Mouse (Mus musculus): ENCODE measurements around the gene Acp5. TPM values are rescaled to one million over a fixed set of nuclear protein-coding genes. Genes with fewer than 3 reads are reported as not detected.

Gene Acp5
- total and polyA plus RNA-seq, 3 experiments, result 15.6 to 17.4 TPM; not detected in 1

- 0 out of 2 replicates have a peak, but pooled peaks have one; percentile 36 for TF ChIP-seq MAZ (IDR thresholded peaks at IDR 0.05; ENCODE audit: low read depth, low read length)
These were observed 8.9 kb upstream of the Acp5 start (continued) for GRCm38 (mm10) chr9:22144304-22144965.

- H3K9ac ChIP-seq (ENCODE audit: control insufficient read depth, low read depth, low read length, poor library complexity, severe bottlenecking), result peak overlapping the region; percentile 9
- H3K4me3 ChIP-seq (ENCODE audit: control insufficient read depth in 1 of 2, insufficient read depth in 1 of 2, low read depth in 2 of 2, low read length in 2 of 2), result peak overlapping the region; percentile 28 to 42
- H3K4me1 ChIP-seq (ENCODE audit: control insufficient read depth in 1 of 2, insufficient read depth in 2 of 2, low read length in 2 of 2), result peaks cover 9 to 16% of the 10 kb centered on the region in 2 experiments
- H3K79me2 ChIP-seq (ENCODE audit: control insufficient read depth, insufficient read depth, low read length, poor library complexity), result no peaks in the 10 kb centered on the region
- no peaks in the 10 kb centered on the region for H3K27me3 ChIP-seq (ENCODE audit: control insufficient read depth in 1 of 2, insufficient read depth in 2 of 2, low read length in 2 of 2)
- H3K36me3 ChIP-seq (ENCODE audit: control insufficient read depth in 1 of 2, insufficient read depth in 2 of 2, low read length in 2 of 2), result peaks cover 0 to 15% of the 10 kb centered on the region in 2 experiments; a peak in 2 of 4 replicates
- no peaks in the 10 kb centered on the region for H3K9me3 ChIP-seq (replicated peaks; ENCODE audit: insufficient read depth, low read length)
- DNase-seq (ENCODE audit: low read depth, low spot score), result peak; percentile 99
- H3K27ac ChIP-seq (ENCODE audit: control insufficient read depth, low read depth, low read length), result peak overlapping the region; percentile 42
- TF ChIP-seq MAX (IDR thresholded peaks at IDR 0.05; ENCODE audit: low read length) (no peak; the same call in 1 of the 2 replicates), NRF1 (IDR thresholded peaks at IDR 0.05; ENCODE audit: insufficient read depth, low read depth, low read length, poor library complexity, severe bottlenecking) (0 out of 2 replicates have a peak, but pooled peaks have one; percentile 19), MXI1 (IDR thresholded peaks at IDR 0.05; ENCODE audit: low read depth, low read length) (peak; percentile 82), EP300 (IDR thresholded peaks at IDR 0.05; ENCODE audit: low read depth in 1 of 2, low read length in 2 of 2) (peak in 1 of 2 experiments; percentile 58; a peak in 3 of 4 replicates), BHLHE40 (IDR thresholded peaks at IDR 0.05; ENCODE audit: borderline replicate concordance, low read depth, low read length) (peak; percentile 69), ZMIZ1 (IDR thresholded peaks at IDR 0.05; ENCODE audit: low read depth, low read length) (no peak), SIN3A (IDR thresholded peaks at IDR 0.05; ENCODE audit: low read length) (peak; percentile 93), CTCF (IDR thresholded peaks at IDR 0.05 in 2 of 3, conservative IDR thresholded peaks at IDR 0.05 in 1 of 3; ENCODE audit: control insufficient read depth in 1 of 3, insufficient read depth in 1 of 3, low read depth in 2 of 3, low read length in 3 of 3, poor library complexity in 1 of 3, severe bottlenecking in 1 of 3) (peak; percentile 100; a peak in 5 of 6 replicates), ZNF384 (IDR thresholded peaks at IDR 0.05; ENCODE audit: low read depth, low read length) (peak; percentile 87), USF1 (IDR thresholded peaks at IDR 0.05; ENCODE audit: low read depth, low read length) (0 out of 2 replicates have a peak, but pooled peaks have one; percentile 44), TCF12 (IDR thresholded peaks at IDR 0.05; ENCODE audit: low read depth, low read length) (peak; percentile 56; the same call in 1 of the 2 replicates), POLR2A (IDR thresholded peaks at IDR 0.05; ENCODE audit: control insufficient read depth in 1 of 2, insufficient read depth in 1 of 2, low read depth in 1 of 2, low read length in 2 of 2, poor library complexity in 1 of 2) (no peak), RAD21 (IDR thresholded peaks at IDR 0.05; ENCODE audit: low read depth, low read length) (no peak; the same call in none of the 2 replicates), POLR2AphosphoS5 (IDR thresholded peaks at IDR 0.05; ENCODE audit: borderline replicate concordance, low read depth, low read length) (no peak), E2F4 (IDR thresholded peaks at IDR 0.05; ENCODE audit: borderline replicate concordance, low read depth, low read length) (no peak), ELF1 (IDR thresholded peaks at IDR 0.05; ENCODE audit: low read depth, low read length) (peak; percentile 66; the same call in 1 of the 2 replicates), JUND (IDR thresholded peaks at IDR 0.05; ENCODE audit: low read depth, low read length) (peak; percentile 79; the same call in 1 of the 2 replicates), TBP (IDR thresholded peaks at IDR 0.05; ENCODE audit: low read depth, low read length) (no peak; the same call in 1 of the 2 replicates), MYC (IDR thresholded peaks at IDR 0.05; ENCODE audit: low read depth, low read length) (peak; percentile 87), MEF2A (IDR thresholded peaks at IDR 0.05; ENCODE audit: extremely low read depth, insufficient replicate concordance, low read depth, low read length, poor library complexity, severe bottlenecking) (peak; percentile 64; the same call in 1 of the 2 replicates), MAFK (IDR thresholded peaks at IDR 0.05; ENCODE audit: borderline replicate concordance, low read depth, low read length) (no peak), RCOR1 (IDR thresholded peaks at IDR 0.05; ENCODE audit: low read depth, low read length) (peak; percentile 94), UBTF (IDR thresholded peaks at IDR 0.05; ENCODE audit: borderline replicate concordance, insufficient read depth, low read depth, low read length) (no peak), ZC3H11A (IDR thresholded peaks at IDR 0.05; ENCODE audit: low read depth, low read length) (peak; percentile 100), ZKSCAN1 (IDR thresholded peaks at IDR 0.05; ENCODE audit: low read depth, low read length) (peak; percentile 49; the same call in 1 of the 2 replicates), SMC3 (IDR thresholded peaks at IDR 0.05; ENCODE audit: low read depth, low read length) (peak; percentile 100), POLR2AphosphoS2 (IDR thresholded peaks at IDR 0.05; ENCODE audit: low read length) (no peak), CHD2 (IDR thresholded peaks at IDR 0.05; ENCODE audit: low read length) (no peak), MAZ (IDR thresholded peaks at IDR 0.05; ENCODE audit: low read depth, low read length) (peak; percentile 93), HCFC1 (IDR thresholded peaks at IDR 0.05; ENCODE audit: low read depth, low read length) (peak; percentile 68)
These were observed 7.9 kb upstream of the Acp5 start for GRCm38 (mm10) chr9:22143108-22144037.

Measured in MEL (cell line).